Mouse (Mus musculus): ENCODE results near the gene Sox18.

- no peak for TF ChIP-seq CTCF (IDR thresholded peaks at IDR 0.05; ENCODE audit: extremely low read depth, insufficient read depth, low read length)
- peak; percentile 58; the same call in 1 of the 2 replicates for TF ChIP-seq POLR2A (IDR thresholded peaks at IDR 0.05; ENCODE audit: extremely low read depth, insufficient read depth, low read length)
Observed at GRCm38 (mm10) chr2:181693339-181694280, 22.2 kb upstream of the Sox18 start, which contains the start of gene Rgs19.

Data from cortical plate, adult 2 months (tissue).